Mouse (Mus musculus) thymus, adult 2 months (tissue): Measurements from ENCODE around the gene Pnmal1. TPM values are rescaled to one million over a fixed set of nuclear protein-coding genes. Genes with fewer than 3 reads are reported as not detected.
A peak's percentile ranks its signal among the peaks of the same experiment; 100 is the strongest.

Experiments
- DNase-seq: peaks from one replicate; pipeline ENCODE4 v3.0.0; 2021
- H3K27ac ChIP-seq: fragments of 200-500 bp; 2 replicates; pipeline ENCODE4 v1.5.1; 2012; ENCODE audit warnings: low read length, control low read depth; ENCODE audit not compliant: control insufficient read depth, insufficient read depth
- H3K27me3 ChIP-seq: fragments of 200-500 bp; 2 replicates; pipeline ENCODE4 v1.6.1; 2012; ENCODE audit warnings: mild to moderate bottlenecking, low read length, moderate library complexity, mixed read lengths; ENCODE audit not compliant: control insufficient read depth, insufficient read depth
- H3K36me3 ChIP-seq: fragments of 200-500 bp; 2 replicates; pipeline ENCODE4 v1.6.1; 2012; ENCODE audit warnings: mild to moderate bottlenecking, low read length, moderate library complexity; ENCODE audit not compliant: control insufficient read depth, insufficient read depth
- H3K4me1 ChIP-seq: fragments of 200-500 bp; replicated peaks from 2 replicates; pipeline ENCODE4 v1.6.1; 2012; ENCODE audit warnings: low read length; ENCODE audit not compliant: control insufficient read depth, insufficient read depth
- H3K4me3 ChIP-seq: fragments of 200-500 bp; 2 replicates; pipeline ENCODE4 v1.5.1; 2012; ENCODE audit warnings: mild to moderate bottlenecking, low read length, control low read depth, moderate library complexity; ENCODE audit not compliant: control insufficient read depth, insufficient read depth
- CTCF ChIP-seq: fragments of 200-500 bp; IDR thresholded peaks from 2 replicates; pipeline ENCODE4 v1.5.1; 2012; ENCODE audit warnings: mild to moderate bottlenecking, control low read depth, low read length, moderate library complexity, borderline replicate concordance; ENCODE audit not compliant: control insufficient read depth, poor library complexity, insufficient read depth; ENCODE audit errors: extremely low read depth
- POLR2A ChIP-seq: fragments of 200-500 bp; IDR thresholded peaks from 2 replicates; pipeline ENCODE4 v1.6.1; 2012; ENCODE audit warnings: mild to moderate bottlenecking, low read length, control low read depth, moderate library complexity; ENCODE audit not compliant: control insufficient read depth, poor library complexity, insufficient read depth; ENCODE audit errors: extremely low read depth
- WGBS: fragments of 180-500 bp; shearing (Covaris S2); methylation state at CpG from one replicate; pipeline ENCODE4 v1.1.7; 2018; 5-methylcytosine and 5-hydroxymethylcytosine counted together
- polyA plus RNA-seq: library from polyadenylated mRNA; depleted of rRNA; stranded (reverse); fragments of >200 nt; gene quantifications from 2 replicates; pipeline ENCODE4 v1.2.3, GENCODE M21; 2012

The Pnmal1 gene
- polyA plus RNA-seq, 1 experiment = not detected

GRCm38 (mm10) chr7:16971160-16971559 is 11.7 kb downstream of the Pnmal1 start:
- H3K27me3 ChIP-seq = no peaks in the 10 kb centered on the region
- H3K4me1 ChIP-seq = no peaks in the 10 kb centered on the region
- no peaks in the 10 kb centered on the region for H3K36me3 ChIP-seq
- H3K27ac ChIP-seq = no peak overlapping the region
- DNase-seq = no peak
- TF ChIP-seq POLR2A (no peak), CTCF (no peak)
- 50% methylated on average over 3 of the region's 3 CpGs for WGBS
- no peak overlapping the region for H3K4me3 ChIP-seq

GRCm38 (mm10) chr7:16974018-16974417 is 14.5 kb downstream of the Pnmal1 start:
- Histone ChIP-seq H3K27ac (no peak overlapping the region), H3K36me3 (no peaks in the 10 kb centered on the region), H3K4me1 (no peaks in the 10 kb centered on the region), H3K4me3 (no peak overlapping the region), H3K27me3 (no peaks in the 10 kb centered on the region)
- DNase-seq = no peak
- no peak for TF ChIP-seq CTCF
- TF ChIP-seq POLR2A = no peak
- WGBS = 78% methylated on average over 6 of the region's 6 CpGs

- no peaks in the 10 kb centered on the region for H3K27me3 ChIP-seq
- peaks cover 10% of the 10 kb centered on the region for H3K4me1 ChIP-seq
- DNase-seq = no peak
- WGBS = 89% methylated on average over 8 of the region's 8 CpGs
- no peak overlapping the region for H3K4me3 ChIP-seq
- no peak for TF ChIP-seq POLR2A
- TF ChIP-seq CTCF = no peak
- no peaks in the 10 kb centered on the region for H3K36me3 ChIP-seq
- no peak overlapping the region for H3K27ac ChIP-seq
Measured at GRCm38 (mm10) chr7:16976298-16976697, 16.8 kb downstream of the Pnmal1 start.

DNA sequence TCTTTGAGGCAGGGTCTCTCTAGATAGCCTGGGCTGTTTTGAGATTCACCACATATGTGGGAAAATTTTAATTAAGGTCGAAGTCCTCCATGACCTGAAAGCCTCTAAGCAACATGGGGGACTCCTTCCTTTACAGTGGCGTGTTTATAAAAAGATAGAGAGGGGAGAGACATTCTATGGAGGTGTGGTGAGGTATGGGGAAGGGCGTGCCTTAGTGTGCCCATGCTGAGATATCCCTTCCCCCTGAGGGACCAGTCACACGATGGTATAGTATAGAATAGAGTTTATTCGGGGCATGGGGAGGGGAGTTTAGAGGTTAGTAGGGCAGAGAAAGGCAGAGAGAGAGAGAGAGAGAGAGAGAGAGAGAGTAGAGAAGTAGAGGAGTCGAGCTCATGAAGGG is 18.7 kb downstream of the Pnmal1 start:
- H3K4me3 ChIP-seq = no peak overlapping the region
- H3K27me3 ChIP-seq = no peaks in the 10 kb centered on the region
- H3K27ac ChIP-seq = no peak overlapping the region
- no peak for TF ChIP-seq POLR2A
- no peak for TF ChIP-seq CTCF
- DNase-seq = no peak
- H3K36me3 ChIP-seq = no peaks in the 10 kb centered on the region
- 90% methylated on average over 6 of the region's 6 CpGs for WGBS
- peaks cover 15% of the 10 kb centered on the region for H3K4me1 ChIP-seq

GRCm38 (mm10) chr7:16978593-16978992 is 19.1 kb downstream of the Pnmal1 start:
- H3K36me3 ChIP-seq = no peaks in the 10 kb centered on the region
- no peak for DNase-seq
- 96% methylated on average over 3 of the region's 3 CpGs for WGBS

GRCm38 (mm10) chr7:16980348-16980747 is 20.9 kb downstream of the Pnmal1 start:
- peak overlapping the region; percentile 85 for H3K27ac ChIP-seq
- no peaks in the 10 kb centered on the region for H3K36me3 ChIP-seq
- H3K27me3 ChIP-seq = no peaks in the 10 kb centered on the region
- DNase-seq = peak; percentile 83
- 2% methylated on average over 12 of the region's 12 CpGs for WGBS
- H3K4me3 ChIP-seq = peak overlapping the region; percentile 13
- H3K4me1 ChIP-seq = peaks cover 23% of the 10 kb centered on the region
- TF ChIP-seq POLR2A = 0 out of 2 replicates have a peak, but pooled peaks have one; percentile 21
- TF ChIP-seq CTCF = no peak

More at GRCm38 (mm10) chr7:16978593-16978992, 19.1 kb downstream of the Pnmal1 start:
- Histone ChIP-seq H3K4me1 (peaks cover 19% of the 10 kb centered on the region), H3K4me3 (no peak overlapping the region), H3K27me3 (no peaks in the 10 kb centered on the region), H3K27ac (no peak overlapping the region)
- no peak for TF ChIP-seq CTCF
- no peak for TF ChIP-seq POLR2A

DNA sequence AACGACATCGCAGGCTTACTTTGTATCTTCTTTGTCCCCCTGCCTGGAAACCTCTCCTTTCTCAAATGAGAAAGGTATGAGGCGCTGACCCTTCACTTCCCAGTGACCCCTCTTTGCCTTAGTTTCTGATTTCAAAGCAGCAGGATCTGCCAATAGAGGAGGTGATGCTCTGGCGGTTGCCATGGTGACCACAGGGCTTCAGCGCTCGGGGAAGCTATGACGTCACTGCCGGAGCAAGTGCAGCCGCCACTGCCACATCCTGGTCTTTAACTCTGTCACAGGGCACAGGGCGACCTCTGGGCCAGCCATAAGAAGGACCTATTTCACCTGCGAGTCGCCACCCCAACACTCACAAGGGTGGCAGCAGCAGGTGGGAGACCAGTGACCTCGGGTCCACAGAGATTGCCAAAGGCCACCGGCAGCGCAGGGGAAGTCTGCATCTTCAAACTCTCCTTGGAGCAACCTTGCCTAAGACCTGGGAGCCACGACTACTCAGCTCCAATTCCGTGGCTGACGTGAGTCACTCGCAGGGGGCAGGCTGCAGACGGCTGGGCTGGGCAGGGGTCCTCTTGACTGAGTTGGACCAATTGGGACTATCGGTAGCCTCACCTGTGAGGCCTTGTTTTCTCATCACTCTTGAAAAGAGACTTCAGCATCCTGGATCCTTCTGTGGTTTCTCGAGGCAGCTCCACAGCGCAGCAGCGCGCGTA is 23.5 kb downstream of the Pnmal1 start, which contains the start of gene Gm42372:
Gm42372 (plus strand) TSS at position 228 of the 710 bp plus-strand sequence.
- H3K36me3 ChIP-seq = no peaks in the 10 kb centered on the region
- peak within 1 kb of the TSS; percentile 31 for H3K4me3 ChIP-seq
- TF ChIP-seq CTCF (no peak), POLR2A (no peak)
- DNase-seq = peak; percentile 88
- H3K4me1 ChIP-seq = peaks cover 23% of the 10 kb centered on the region
- no peaks in the 10 kb centered on the region for H3K27me3 ChIP-seq
- no peak within 1 kb of the TSS for H3K27ac ChIP-seq
- WGBS = 39% methylated on average over 26 of the region's 26 CpGs
